Mouse (Mus musculus): ENCODE measurements around the gene Rps3. TPM values are rescaled to one million over a fixed set of nuclear protein-coding genes. Genes with fewer than 3 reads are reported as not detected.

Rps3 gene
- polyA plus RNA-seq (2012; ENCODE audit: low replicate concordance), result 33.6 and 264 TPM in 2 replicates

DNA sequence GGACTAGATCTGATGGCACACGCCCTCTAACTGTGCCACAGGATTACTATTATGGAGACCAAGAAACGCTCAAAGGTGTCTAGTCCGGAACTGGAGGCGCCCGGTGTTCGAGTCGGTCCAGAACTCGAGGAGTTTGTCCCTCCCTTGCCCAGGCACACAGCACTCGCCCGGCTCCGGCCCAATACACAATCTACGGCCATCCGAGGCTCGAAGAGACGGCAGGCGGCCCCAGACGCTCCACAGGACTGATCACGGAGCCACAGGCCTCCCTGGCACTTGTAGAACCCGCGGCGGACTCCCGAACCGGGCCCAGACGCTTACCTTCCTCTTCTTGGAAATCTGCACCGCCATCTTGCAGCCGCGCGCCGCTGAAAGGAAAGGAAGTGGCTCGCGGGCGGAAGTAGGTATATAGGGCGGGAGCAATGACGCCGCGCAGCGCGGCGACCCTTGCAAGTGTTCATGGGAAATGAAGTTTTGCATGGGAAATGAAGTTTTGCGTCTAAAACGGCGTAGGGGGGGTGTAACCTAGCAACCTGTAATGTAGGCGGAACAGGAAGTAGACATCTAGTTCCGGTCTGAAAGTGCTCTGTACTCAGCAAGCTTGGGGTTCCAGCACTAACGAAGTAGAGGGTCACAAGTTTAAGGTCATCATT is at the start of gene Rps3:
Rps3 (minus strand) TSS at position 468 of the 653 bp plus-strand sequence.

GRCm38 (mm10) chr7:99465811-99466210 is 17.7 kb downstream of the Rps3 start, which contains the start of gene Klhl35:
Gene Klhl35, plus strand, starts transcription at chr7:99466004.

Other genes starting within 250 kb of the Rps3 start
- 0.44 TPM in 1 of 2 replicates, not detected in the other for gene Mogat2, start 245.1 kb downstream of the Rps3 start, polyA plus RNA-seq (2012; ENCODE audit: low replicate concordance)
- 0.05 and 0.25 TPM in 2 replicates for gene Map6, start 216.3 kb downstream of the Rps3 start, polyA plus RNA-seq (2012; ENCODE audit: low replicate concordance)
- gene Serpinh1, start 130.5 kb downstream of the Rps3 start, polyA plus RNA-seq (2012; ENCODE audit: low replicate concordance), result 8.9 and 30.8 TPM in 2 replicates
- gene Gdpd5, start 102.3 kb downstream of the Rps3 start, polyA plus RNA-seq (2012; ENCODE audit: low replicate concordance), result 6.2 and 8.7 TPM in 2 replicates
- gene Klhl35, start 17.7 kb downstream of the Rps3 start, polyA plus RNA-seq (2012; ENCODE audit: low replicate concordance), result 0.43 TPM in 1 of 2 replicates, not detected in the other
- 34.8 and 134 TPM in 2 replicates for gene Arrb1, start 51.7 kb upstream of the Rps3 start, polyA plus RNA-seq (2012; ENCODE audit: low replicate concordance)
- gene Tpbgl, start 143.4 kb upstream of the Rps3 start, polyA plus RNA-seq (2012; ENCODE audit: low replicate concordance), result 3.3 and 3.7 TPM in 2 replicates
- gene Slco2b1, start 227.6 kb upstream of the Rps3 start, polyA plus RNA-seq (2012; ENCODE audit: low replicate concordance), result 2.7 and 10.0 TPM in 2 replicates
- not detected in 2 replicates for gene Olfr520, start 246.5 kb upstream of the Rps3 start, polyA plus RNA-seq (2012; ENCODE audit: low replicate concordance)